Mouse (Mus musculus) MEL (cell line): ENCODE data around the gene Zfp985. TPM values are rescaled to one million over a fixed set of nuclear protein-coding genes. Genes with fewer than 3 reads are reported as not detected.
"Not testable (repeated sequence)": the region's sequence is repeated elsewhere in the genome, so short reads cannot be mapped to it uniquely, and the experiment has no call there.

Experiments
- DNase-seq: peaks from one replicate; pipeline ENCODE4 v3.0.0; 2011; ENCODE audit warnings: low read depth, low spot score
- H3K27ac ChIP-seq: 2 replicates; pipeline ENCODE4 v1.5.1; 2012; ENCODE audit warnings: low read depth, mild to moderate bottlenecking, control low read depth, low read length, moderate library complexity; ENCODE audit not compliant: control insufficient read depth
- H3K27me3 ChIP-seq, 2 experiments: fragments of 150-350 bp in 1 of 2; sonication (generic) in 1 of 2; 2 replicates each; pipeline ENCODE4 v1.6.1; 2012; ENCODE audit warnings: low read length in 2 of 2, mild to moderate bottlenecking in 2 of 2, improper control_type of control experiment in 1 of 2, moderate library complexity in 1 of 2; ENCODE audit not compliant: insufficient read depth in 2 of 2, control insufficient read depth in 1 of 2
- H3K36me3 ChIP-seq, 2 experiments: 2 replicates each; pipeline ENCODE4 v1.6.1; 2012 to 2014; ENCODE audit warnings: low read length in 2 of 2, improper control_type of control experiment in 1 of 2, inconsistent platforms in 1 of 2, mild to moderate bottlenecking in 1 of 2; ENCODE audit not compliant: insufficient read depth in 2 of 2, control insufficient read depth in 1 of 2
- H3K4me1 ChIP-seq, 2 experiments: fragments of 150-350 bp in 1 of 2; sonication (generic) in 1 of 2; 2 replicates each; pipeline ENCODE4 v1.6.1; 2012; ENCODE audit warnings: low read length in 2 of 2, improper control_type of control experiment in 1 of 2, mild to moderate bottlenecking in 1 of 2; ENCODE audit not compliant: insufficient read depth in 2 of 2, control insufficient read depth in 1 of 2
- H3K4me3 ChIP-seq, 2 experiments: fragments of 150-350 bp in 1 of 2; sonication (generic) in 1 of 2; 2 replicates each; pipeline ENCODE4 v1.5.1; 2012; ENCODE audit warnings: low read depth in 2 of 2, low read length in 2 of 2, mild to moderate bottlenecking in 2 of 2, moderate library complexity in 2 of 2, control low read depth in 1 of 2, improper control_type of control experiment in 1 of 2; ENCODE audit not compliant: control insufficient read depth in 1 of 2, insufficient read depth in 1 of 2
- H3K79me2 ChIP-seq: 2 replicates; pipeline ENCODE4 v1.6.1; 2012; ENCODE audit warnings: mild to moderate bottlenecking, low read length, moderate library complexity; ENCODE audit not compliant: control insufficient read depth, poor library complexity, insufficient read depth
- H3K9ac ChIP-seq: 2 replicates; pipeline ENCODE4 v1.6.1; 2012; ENCODE audit warnings: low read depth, mild to moderate bottlenecking, control low read depth, low read length, moderate library complexity; ENCODE audit not compliant: control insufficient read depth, poor library complexity, severe bottlenecking
- H3K9me3 ChIP-seq: fragments of 150-350 bp; sonication (generic); replicated peaks from 2 replicates; pipeline ENCODE4 v1.6.1; 2012; ENCODE audit warnings: mild to moderate bottlenecking, low read length, improper control_type of control experiment, moderate library complexity; ENCODE audit not compliant: insufficient read depth
- CHD1 ChIP-seq: IDR thresholded peaks from 2 replicates; pipeline ENCODE4 v1.6.1; 2012; ENCODE audit warnings: low read depth, mild to moderate bottlenecking, inconsistent platforms, low read length, improper control_type of control experiment
- ELF1 ChIP-seq: IDR thresholded peaks from 2 replicates; pipeline ENCODE4 v1.6.1; 2014; ENCODE audit warnings: low read depth, mild to moderate bottlenecking, inconsistent platforms, low read length, improper control_type of control experiment, moderate library complexity
- ETS1 ChIP-seq: IDR thresholded peaks from 2 replicates; pipeline ENCODE4 v1.6.1; 2012; ENCODE audit warnings: low read depth, mild to moderate bottlenecking, inconsistent platforms, low read length, improper control_type of control experiment, moderate library complexity
- MAFK ChIP-seq: IDR thresholded peaks from 2 replicates; pipeline ENCODE4 v1.6.1; 2011; ENCODE audit warnings: low read depth, mild to moderate bottlenecking, low read length, improper control_type of control experiment, borderline replicate concordance
- MYB ChIP-seq: IDR thresholded peaks from 2 replicates; pipeline ENCODE4 v1.6.1; 2011; ENCODE audit warnings: mild to moderate bottlenecking, low read depth, low read length, improper control_type of control experiment
- MYC ChIP-seq: IDR thresholded peaks from 2 replicates; pipeline ENCODE4 v1.6.1; 2011; ENCODE audit warnings: low read depth, mild to moderate bottlenecking, low read length, improper control_type of control experiment, moderate library complexity
- POLR2AphosphoS5 ChIP-seq: IDR thresholded peaks from 2 replicates; pipeline ENCODE4 v1.6.1; 2012; ENCODE audit warnings: low read depth, borderline replicate concordance, mild to moderate bottlenecking, inconsistent platforms, low read length, moderate library complexity, mixed read lengths
- SIN3A ChIP-seq: IDR thresholded peaks from 2 replicates; pipeline ENCODE4 v1.6.1; 2012; ENCODE audit warnings: low read length, improper control_type of control experiment, inconsistent platforms
- SMC3 ChIP-seq: IDR thresholded peaks from 2 replicates; pipeline ENCODE4 v1.6.1; 2011; ENCODE audit warnings: low read depth, low read length, improper control_type of control experiment
- TAL1 ChIP-seq: IDR thresholded peaks from 2 replicates; pipeline ENCODE4 v1.6.1; 2012; ENCODE audit warnings: mild to moderate bottlenecking, inconsistent platforms, low read length, moderate library complexity, mixed read lengths
- TBP ChIP-seq: IDR thresholded peaks from 2 replicates; pipeline ENCODE4 v1.8.0; 2011; ENCODE audit warnings: low read depth, low read length, improper control_type of control experiment
- USF1 ChIP-seq: IDR thresholded peaks from 2 replicates; pipeline ENCODE4 v1.6.1; 2014; ENCODE audit warnings: low read depth, mild to moderate bottlenecking, inconsistent platforms, low read length, improper control_type of control experiment, moderate library complexity
- USF2 ChIP-seq, 2 experiments: IDR thresholded peaks; 2 replicates each; pipeline ENCODE4 v1.6.1; 2011 to 2012; ENCODE audit warnings: improper control_type of control experiment in 2 of 2, low read length in 2 of 2, borderline replicate concordance in 1 of 2, inconsistent platforms in 1 of 2, low read depth in 1 of 2, mild to moderate bottlenecking in 1 of 2; ENCODE audit not compliant: insufficient read depth in 1 of 2
- ZMIZ1 ChIP-seq: IDR thresholded peaks from 2 replicates; pipeline ENCODE4 v1.6.1; 2012; ENCODE audit warnings: low read depth, mild to moderate bottlenecking, inconsistent platforms, low read length, improper control_type of control experiment, moderate library complexity
- polyA plus RNA-seq, 2 experiments: library from polyadenylated mRNA; stranded (reverse) in 1 of 2; unstranded in 1 of 2; fragments of >175 nt in 1 of 2; fragments of >200 nt in 1 of 2; gene quantifications; 2 replicates each; pipeline versions ENCODE4 v1.2.1 to v1.2.4; 2012; ENCODE audit warnings: low replicate concordance in 2 of 2, low read depth in 1 of 2; ENCODE audit not compliant: insufficient read length in 2 of 2, insufficient read depth in 1 of 2, missing spikeins in 1 of 2
- total RNA-seq: library from RNA; depleted of rRNA; stranded (reverse); fragments of 300-350 nt; gene quantifications from 2 replicates; pipeline ENCODE4 v1.2.3, GENCODE M21; 2012

The Zfp985 gene
- total and polyA plus RNA-seq, 3 experiments, result 0.54 to 1.2 TPM; not detected in 1

DNA sequence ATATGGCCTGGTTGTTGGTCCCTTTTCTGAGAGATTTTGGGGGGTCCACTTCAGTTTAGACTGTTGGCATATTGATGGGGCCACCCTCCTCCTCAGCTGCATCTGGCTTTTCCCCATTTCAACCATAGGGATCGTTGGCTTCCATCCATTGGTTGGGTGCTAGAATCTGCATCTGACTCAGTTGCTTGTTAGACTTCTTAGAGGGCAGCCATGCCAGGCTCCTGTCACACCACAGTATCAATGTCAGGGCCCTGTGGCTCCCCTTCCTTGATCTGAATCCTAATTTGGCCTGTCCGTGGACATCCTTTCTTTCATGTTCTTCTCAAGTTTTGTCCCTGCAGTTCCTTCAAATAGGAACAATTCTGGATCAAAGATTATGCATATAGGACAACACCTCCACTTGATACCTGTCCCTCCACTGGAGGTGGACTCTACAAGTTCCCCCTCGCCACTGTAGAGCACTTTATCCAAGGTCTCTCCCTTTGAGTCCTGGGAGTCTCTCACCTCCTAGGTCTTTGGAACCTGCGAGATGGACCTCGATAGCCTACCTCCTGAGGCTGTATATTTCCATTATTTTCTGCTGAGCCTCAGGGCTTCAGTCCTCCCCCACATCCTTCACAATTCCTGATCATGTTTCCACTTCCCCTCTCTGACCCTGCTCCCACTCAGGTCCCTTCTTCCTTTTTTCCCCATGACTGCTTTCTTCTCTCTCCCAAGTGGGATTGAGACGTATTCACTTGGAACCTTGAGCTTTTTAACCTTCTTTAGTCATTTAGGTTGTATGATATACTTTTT is 12.5 kb downstream of the Zfp985 start:
- Histone ChIP-seq H3K4me1 (no peaks in the 10 kb centered on the region), H3K9me3 (no peaks in the 10 kb centered on the region), H3K4me3 (no peak overlapping the region), H3K9ac (no peak overlapping the region), H3K27ac (no peak overlapping the region), H3K36me3 (no peaks in the 10 kb centered on the region)
- no peak for TF ChIP-seq MYB
- TF ChIP-seq MAFK, result no peak
- TF ChIP-seq POLR2AphosphoS5, result no peak
- TF ChIP-seq USF1, result no peak
- no peak for TF ChIP-seq ETS1
- no peak for TF ChIP-seq ZMIZ1
- TF ChIP-seq TBP, result no peak
- no peak for TF ChIP-seq TAL1
- no peak for TF ChIP-seq MYC
- no peak for TF ChIP-seq USF2 (IDR thresholded peaks at IDR 0.05; ENCODE audit: borderline replicate concordance in 1 of 2, insufficient read depth in 1 of 2, low read depth in 1 of 2, low read length in 2 of 2)
- no peak for TF ChIP-seq CHD1
- TF ChIP-seq SMC3, result no peak
- TF ChIP-seq SIN3A, result no peak
- TF ChIP-seq ELF1, result no peak
- TF ChIP-seq, all 39 proteins: peak for 0
- Histone ChIP-seq H3K79me2 (no peaks in the 10 kb centered on the region), H3K27me3 (no peaks in the 10 kb centered on the region)
- no peak for DNase-seq

DNA sequence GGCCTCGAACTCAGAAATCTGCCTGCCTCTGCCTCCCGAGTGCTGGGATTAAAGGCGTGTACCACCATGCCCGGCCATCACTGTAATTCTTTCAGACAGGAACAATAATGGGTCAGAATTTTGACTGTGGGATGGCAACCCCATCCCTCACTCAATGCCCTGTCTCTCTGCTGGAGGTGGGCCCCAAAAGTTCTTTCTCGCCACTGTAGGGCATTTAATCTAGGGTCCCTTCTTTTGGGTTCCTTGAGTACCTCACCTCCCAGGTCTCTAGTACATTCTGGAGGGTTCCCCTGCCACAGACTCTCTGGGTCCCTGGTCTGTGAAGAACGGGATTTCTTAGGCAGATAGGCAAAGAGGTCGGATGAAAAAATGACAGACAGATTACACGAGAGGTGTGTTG is 18.1 kb downstream of the Zfp985 start:
- H3K27me3 ChIP-seq, H3K9ac ChIP-seq, H3K79me2 ChIP-seq, H3K9me3 ChIP-seq, H3K4me1 ChIP-seq, H3K4me3 ChIP-seq, H3K36me3 ChIP-seq, H3K27ac ChIP-seq, DNase-seq: not testable (repeated sequence)

DNA sequence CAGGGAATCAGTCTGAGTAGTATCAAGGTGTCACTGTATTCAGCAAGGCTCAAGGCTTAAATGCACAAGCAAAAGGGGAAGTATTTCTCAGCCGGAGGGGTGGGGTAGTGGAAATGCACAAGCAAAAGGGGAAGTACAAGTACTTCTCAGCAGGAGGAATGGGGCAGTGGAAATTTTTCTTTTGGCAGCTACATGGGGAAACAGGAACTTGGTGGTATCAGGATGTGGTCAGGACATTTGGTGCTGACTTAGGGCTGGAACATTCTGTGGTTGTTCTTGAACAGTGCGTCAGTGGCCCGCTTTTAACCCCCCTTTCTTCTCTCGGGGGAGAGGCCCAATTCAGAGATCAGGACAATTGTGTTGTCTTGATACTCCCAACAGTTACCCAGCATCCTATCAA is 26.3 kb downstream of the Zfp985 start:
- not testable (repeated sequence) for H3K9ac ChIP-seq, H3K4me3 ChIP-seq, H3K27me3 ChIP-seq, H3K9me3 ChIP-seq, H3K36me3 ChIP-seq, H3K79me2 ChIP-seq, H3K27ac ChIP-seq, H3K4me1 ChIP-seq
- peak; percentile 56 for DNase-seq
